Mouse (Mus musculus): ENCODE measurements at regions not wholly inside any gene's neighbourhood (a gene's known extent, or its start where the extent isn't known, plus 50 kb on each side); places are given as distances from the start of the nearest gene placed in this dataset.
A peak's percentile ranks its signal among the peaks of the same experiment; 100 is the strongest.

DNA sequence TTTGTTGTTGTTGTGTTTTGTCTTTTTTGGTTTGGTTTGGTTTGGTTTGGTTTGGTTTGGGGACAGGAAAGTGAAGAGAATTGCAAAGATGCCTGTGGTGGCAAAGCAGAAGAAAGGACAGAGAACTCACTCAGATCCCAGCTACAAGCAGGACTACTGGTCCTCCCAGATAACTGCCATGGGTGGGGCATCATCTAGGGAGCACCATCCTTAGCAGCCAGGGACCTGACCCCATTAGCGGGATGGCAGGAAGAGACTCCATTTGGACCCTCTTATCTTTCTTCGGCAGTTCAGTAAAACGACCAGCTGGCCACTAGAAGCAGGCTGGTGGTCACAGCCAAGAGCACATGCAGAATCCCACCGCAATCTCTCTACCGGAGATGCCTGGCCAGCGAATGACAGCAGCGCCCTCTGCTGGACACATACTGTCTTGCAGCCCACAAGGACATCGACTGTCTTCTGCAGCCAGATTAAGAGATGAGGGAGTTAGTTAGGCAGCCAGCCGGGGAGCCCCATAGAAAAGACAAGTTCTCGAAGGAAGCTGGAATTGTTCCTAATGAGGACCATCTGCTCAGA, 119.8 kb downstream of the Gm9195 start:
- peak; percentile 26 for DNase-seq (ENCODE audit: low read depth, low spot score)

GRCm38 (mm10) chr14:72360829-72361520, 130.7 kb downstream of the Gm9195 start:
- no peak for DNase-seq (ENCODE audit: low read depth, low spot score)

GRCm38 (mm10) chr14:72360181-72360580, 131.5 kb downstream of the Gm9195 start:
- DNase-seq (ENCODE audit: low read depth, low spot score), result no peak

DNA sequence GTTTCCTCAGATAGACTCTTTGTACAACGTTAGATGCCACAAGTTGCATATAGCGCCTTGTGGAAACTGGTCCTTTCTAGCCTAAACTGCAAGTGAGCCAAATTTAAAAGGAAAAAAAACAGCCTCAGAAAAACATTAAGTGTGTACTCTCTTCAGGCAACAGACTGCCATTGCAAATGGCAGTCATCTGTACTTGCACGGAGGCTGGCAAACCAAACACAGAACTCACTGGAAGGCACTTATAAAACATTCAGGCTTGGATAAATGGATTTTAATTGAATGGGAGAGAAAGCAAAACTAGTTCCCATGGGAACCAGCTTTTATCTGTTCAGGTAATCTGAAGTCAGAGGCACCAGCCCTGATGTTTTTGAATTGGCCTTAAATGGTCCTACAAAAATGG, 133.7 kb downstream of the Gm9195 start:
- no peak for DNase-seq (ENCODE audit: low read depth, low spot score)

- DNase-seq (ENCODE audit: low read depth, low spot score), result no peak
Measured at GRCm38 (mm10) chr14:72342181-72342580, 149.5 kb downstream of the Gm9195 start.

GRCm38 (mm10) chr14:72341590-72342154, 150.0 kb downstream of the Gm9195 start:
- DNase-seq (ENCODE audit: low read depth, low spot score), result no peak

DNA sequence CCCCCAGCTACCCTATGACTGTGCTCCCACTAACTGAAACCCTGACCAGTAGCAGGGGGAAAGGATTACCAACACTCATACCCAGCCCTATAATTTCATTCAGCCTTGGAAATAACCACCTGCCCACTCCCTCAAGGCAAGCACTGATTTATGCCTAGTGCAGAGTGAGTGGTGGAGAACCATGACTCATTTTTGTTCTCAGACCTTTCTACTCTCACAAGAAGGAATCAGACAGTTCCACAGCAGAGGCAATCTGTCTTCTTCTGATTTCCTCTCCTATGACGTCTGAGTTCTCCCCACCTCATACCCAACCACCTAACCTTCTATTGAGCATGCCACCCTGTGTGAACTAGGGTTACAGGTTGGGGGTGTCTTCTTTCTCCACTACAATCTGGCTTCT, 153.6 kb downstream of the Gm9195 start:
- DNase-seq (ENCODE audit: low read depth, low spot score), result peak; percentile 47

DNA sequence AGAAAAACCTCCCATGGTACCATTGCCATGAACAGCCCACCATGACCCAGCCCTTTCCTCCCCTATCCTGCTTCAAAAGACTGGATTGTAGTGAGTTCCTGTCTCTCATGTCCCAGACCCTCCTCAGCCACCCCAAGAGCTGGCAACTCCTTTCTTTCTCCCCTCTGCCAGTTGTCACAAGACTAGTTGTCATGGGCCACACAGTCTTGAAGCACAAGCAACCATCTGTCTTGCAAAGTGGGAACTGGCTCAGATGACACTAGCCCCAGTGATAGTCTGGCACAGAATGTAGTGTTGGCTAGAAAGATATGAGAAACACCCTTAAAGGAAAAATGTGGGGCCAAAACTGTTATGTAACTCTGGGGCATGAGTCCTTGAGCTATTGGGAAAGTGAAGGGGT, 187.8 kb downstream of the Gm9195 start:
- peak; percentile 13 for DNase-seq (ENCODE audit: low read depth, low spot score)

GRCm38 (mm10) chr14:72300026-72300425, 191.6 kb downstream of the Gm9195 start:
- peak; percentile 36 for DNase-seq (ENCODE audit: low read depth, low spot score)

- DNase-seq (ENCODE audit: low read depth, low spot score), result no peak
Measured at GRCm38 (mm10) chr14:72294631-72295030, 197.0 kb downstream of the Gm9195 start.

DNA sequence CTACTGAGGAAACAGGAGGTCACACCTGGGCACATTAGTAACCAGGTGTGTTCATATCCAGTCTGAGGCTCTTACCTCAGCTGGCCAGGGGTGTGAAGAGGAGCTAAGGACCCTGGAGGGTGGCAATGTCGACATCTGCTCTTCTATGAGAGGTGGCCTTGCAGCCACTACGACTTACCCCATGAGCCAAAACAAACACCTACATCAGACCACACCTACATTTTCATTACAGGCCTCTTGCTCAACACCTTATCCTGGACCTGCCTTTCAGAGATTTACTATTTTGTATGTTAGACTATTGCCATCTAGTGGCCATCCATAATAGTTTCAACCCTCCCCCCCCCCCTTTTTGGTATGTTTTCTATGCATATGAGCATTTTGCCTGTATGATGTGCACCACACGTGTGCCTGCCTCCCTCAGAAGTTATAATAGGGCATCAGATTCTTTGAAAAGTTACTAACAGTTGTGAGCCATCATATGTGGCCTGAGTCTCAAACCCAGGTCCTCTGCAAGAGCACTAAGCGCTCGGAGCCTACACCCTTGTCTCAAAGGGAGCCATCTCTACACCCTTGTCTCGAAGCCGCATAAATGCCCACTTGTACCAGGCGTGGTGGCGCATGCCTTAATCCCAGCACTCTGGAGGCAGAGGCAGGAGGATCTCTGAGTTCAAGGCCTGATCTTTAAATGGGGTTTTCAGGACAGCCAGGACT, 197.8 kb downstream of the Gm9195 start:
- DNase-seq (ENCODE audit: low read depth, low spot score), result peak; percentile 22

DNA sequence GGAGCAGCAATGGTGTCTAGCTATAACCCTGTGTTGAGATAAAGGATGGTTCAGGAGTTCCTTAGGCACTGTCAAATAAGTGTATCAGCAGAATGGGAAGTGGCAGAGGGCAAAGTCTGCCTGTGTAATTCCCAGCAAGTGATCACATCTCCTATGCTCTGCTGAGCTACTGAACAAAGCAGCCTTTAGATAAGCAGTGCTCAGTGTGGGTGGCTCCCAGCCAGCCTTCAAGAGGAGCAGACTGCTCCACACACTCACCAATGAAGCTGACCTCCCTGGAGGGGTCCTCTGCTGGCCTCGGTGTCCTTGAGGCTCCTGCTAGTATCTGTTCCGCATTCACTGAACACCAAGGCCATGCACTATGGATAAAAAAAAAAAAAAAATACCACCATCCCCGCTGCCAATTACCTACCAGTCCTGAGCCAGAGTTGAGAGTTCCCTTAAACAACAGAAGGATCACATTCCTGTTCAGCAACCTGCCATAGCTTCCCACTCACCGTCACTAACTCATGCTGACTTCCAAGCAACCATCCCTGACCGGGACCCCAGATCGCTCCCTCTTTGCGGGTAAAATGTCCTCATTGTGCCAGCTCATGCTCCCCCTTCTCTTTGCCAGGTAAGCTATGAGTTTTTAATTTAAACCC, 198.9 kb downstream of the Gm9195 start:
- DNase-seq (ENCODE audit: low read depth, low spot score), result no peak

DNA sequence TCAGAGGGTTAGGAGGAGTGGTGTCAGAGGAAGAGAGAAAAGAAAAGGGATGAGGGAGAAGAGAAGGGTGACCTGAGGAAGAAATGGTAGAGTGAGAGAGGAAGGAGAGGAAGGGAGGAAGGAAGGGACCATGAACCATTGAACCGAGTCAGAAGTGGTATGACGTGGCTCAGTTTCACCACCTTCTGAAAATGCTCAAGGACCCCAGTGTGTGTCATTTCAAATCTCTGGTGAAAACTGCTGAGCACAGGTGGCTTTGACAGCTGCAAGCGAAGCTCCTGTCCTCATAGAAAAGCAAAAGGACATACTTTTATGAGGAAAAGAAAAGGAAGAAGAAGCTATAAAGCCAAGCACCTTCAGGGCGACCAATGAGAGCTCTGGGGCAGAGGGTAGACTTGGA, 214.3 kb downstream of the Gm9195 start:
- DNase-seq (ENCODE audit: low read depth, low spot score), result no peak

DNA sequence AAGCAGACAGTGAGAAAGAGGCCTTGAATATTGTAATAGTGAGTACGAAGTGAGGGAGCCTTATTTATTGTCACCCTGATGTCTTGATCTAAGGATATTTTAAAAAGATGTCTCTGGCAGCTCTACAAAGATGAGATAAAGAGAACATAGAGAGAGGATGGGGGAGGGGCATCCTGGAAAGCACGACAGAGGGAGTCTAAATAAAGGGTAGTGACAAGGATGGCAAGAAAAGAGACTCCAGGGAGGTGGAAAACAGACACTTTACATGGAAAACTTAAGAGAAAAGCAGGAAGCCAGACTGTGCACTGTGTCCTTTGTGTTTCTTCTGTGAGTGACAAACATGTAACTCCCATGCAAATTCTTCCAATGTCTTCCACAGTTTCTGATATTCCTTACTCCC, 232.4 kb downstream of the Gm9195 start:
- DNase-seq (ENCODE audit: low read depth, low spot score), result no peak

DNA sequence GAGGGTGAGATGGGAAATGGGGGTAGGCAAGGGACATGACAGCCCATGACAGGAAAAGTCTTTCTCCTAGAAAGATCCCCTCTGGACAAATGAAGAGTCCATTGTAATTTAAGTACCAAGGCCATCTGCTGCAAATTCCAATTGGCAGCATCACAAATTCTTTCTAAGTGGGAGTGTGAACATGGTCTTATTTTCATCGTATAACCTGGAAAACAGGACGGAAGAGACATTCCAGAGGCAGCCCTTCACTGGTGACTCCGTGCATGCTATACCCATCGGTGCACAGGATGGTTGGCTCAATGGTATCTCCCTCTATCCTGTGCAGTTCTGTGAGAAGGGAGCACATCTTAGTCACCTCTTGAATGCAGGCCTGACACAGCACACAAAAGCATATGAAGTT, 249.8 kb downstream of the Gm9195 start:
- peak; percentile 54 for DNase-seq (ENCODE audit: low read depth, low spot score)

DNA sequence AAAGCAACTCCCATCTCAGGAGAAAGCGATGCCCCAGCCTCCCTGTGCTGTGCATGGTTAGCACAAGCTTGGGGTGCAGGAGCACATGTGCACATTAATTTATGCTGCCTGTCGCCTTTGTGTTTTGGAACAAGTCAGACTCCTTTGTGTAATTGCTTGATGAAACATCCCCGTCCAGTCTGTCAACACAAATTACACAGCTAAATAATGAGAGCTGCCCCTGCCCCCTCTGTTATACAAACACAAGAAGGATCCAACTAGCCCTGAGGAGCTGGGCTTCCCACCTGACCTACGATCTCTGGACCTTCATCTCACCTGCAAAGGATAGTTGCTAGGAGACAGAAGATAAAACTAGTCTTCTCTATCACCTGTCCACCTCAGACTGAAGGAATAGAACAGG, 251.4 kb downstream of the Gm9195 start:
- DNase-seq (ENCODE audit: low read depth, low spot score), result no peak

- DNase-seq (ENCODE audit: low read depth, low spot score), result peak; percentile 55
Measured at GRCm38 (mm10) chr14:72238344-72238743, 253.3 kb downstream of the Gm9195 start.

DNA sequence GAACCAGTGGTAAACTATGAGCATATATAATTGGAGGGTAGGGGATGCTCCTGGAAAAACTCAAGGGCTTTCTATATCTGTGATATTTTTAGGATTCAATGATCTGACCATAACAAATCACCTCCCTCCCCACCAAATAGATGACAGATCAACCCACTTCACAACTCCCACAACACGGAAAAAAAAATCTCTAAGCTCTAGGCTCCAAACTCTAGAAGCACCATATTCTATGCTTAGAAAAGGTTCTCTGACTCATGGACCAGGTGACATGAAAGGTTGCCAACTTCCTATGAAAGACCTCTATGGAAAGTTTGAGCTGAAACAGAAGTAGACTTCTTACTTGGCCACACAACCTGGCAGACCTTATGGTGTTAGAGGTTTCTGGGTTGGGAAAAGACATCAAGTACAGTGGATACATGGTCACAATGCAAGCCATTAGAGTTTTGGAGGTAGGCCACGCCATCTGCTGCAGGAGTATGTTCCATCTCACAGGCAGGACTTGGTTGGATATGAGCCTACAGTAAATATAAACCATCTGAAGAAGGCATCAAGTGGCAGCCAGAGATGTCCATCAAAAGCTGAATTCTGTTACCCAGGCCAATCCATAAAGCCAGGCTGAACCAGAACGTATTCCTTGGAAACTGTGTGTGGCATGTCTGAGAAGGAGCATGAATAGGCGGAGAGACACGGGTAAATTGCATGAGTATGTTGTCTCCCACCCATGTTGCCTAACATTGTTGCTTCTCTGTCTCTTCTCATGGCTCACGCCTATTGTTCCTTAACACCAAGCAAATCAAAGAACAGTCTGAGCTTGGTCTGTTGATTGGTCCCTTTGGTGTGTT, 257.2 kb downstream of the Gm9195 start:
- DNase-seq (ENCODE audit: low read depth, low spot score), result peak; percentile 48

DNA sequence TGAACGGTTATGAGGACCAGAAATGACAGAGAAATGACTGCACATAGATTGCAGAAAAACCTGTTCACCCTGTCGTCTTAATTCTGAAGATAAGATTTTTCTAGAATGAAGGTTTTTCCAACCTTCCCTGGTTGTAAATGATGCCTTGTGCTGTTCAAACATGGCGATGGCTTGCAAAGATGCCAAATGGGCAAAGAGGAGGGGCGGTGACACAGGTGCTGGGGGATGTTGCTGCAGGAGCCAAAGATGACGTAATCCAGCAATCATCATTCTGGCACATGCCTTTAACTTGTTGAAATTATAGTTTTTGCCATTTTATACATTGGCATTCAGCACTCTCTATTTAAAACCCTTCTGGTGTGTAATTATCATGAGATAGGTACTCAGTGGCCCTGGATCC, 263.8 kb downstream of the Gm9195 start:
- DNase-seq (ENCODE audit: low read depth, low spot score), result no peak

DNA sequence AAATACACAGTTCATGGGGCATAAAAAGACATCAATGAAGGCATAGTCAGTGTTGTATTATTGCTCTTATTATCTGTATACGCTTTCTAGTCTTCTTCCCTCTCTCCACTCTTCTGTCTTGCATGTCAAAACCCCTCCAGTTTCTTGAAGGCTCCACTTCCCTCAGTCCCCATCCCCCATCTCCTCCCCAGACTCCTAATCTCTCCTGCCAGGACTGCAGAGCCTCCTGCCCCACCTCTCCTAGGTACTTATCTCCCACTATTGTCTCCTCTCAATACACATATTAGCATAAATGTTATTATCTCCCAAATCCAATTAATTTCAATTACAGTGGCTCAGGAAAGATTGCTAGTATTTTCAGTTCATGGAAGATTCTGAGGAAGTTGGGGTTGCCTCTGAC, 264.2 kb downstream of the Gm9195 start:
- DNase-seq (ENCODE audit: low read depth, low spot score), result no peak

DNA sequence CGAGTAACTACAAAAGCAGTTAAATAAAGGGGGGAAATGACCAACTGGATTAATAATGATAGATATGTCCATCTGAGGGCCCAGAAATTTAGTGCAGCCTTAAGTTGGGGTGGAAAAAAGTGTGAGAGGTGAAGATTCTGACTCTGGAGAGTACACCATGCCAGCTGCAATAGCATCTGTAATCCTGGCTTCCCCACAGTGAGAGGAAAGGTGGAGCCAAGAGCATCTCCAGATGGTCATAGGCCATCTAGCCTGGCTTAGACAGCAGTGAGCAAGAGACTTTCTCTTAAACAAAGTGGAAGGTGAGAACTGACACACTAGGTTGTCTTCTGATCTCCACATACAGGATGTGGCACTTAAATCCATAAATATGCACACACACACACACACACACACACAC, 264.7 kb downstream of the Gm9195 start:
- DNase-seq (ENCODE audit: low read depth, low spot score), result no peak
